Mouse (Mus musculus): ENCODE data around the gene Jade1. TPM values are rescaled to one million over a fixed set of nuclear protein-coding genes. Genes with fewer than 3 reads are reported as not detected.

The Jade1 gene
- polyA plus RNA-seq, 1 experiment = 22.7 TPM

DNA sequence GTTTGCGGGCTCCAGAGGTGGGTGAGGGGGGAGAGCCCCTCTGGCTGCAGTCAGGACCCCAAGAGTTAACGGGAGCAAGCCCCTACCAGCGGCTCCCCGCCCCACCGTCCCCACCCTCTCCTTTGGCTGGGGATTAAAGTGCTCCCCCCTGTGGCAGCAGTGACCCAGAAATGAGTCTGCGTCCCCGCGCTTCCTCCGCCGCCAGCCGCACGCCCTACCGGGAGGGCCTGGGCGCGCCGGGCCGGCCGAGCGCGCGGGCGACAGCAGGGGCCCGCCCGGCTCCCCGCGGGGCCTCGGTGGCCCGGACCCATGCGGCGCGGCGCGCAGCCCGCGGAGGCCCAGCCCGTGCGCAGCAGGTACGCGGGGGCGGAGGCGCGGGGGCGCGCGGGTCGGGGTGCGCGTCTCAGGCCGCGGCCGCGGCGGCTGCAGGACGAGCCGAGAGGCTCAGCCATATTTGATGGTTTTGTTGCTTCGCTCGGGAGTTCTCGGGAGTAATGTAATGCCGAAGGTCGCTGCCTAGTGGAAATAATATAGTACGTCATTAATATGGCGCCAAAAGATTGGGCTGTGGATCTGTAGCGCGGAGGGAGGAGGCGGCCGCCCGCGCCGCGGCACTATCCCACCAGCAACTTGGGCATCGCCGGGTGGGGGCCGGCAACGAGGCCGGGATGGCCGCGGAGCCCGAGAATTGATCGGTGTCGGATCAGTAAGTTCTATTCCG is 7.8 kb downstream of the Jade1 start:
- Histone ChIP-seq H3K4me3 (ENCODE audit: control insufficient read depth, insufficient read depth, low read length) (peak overlapping the region; percentile 52), H3K27me3 (ENCODE audit: control insufficient read depth, insufficient read depth, low read length) (no peaks in the 10 kb centered on the region), H3K27ac (ENCODE audit: control insufficient read depth, insufficient read depth, low read length) (no peak overlapping the region; the same call in 1 of the 2 replicates), H3K4me1 (replicated peaks; ENCODE audit: control insufficient read depth, insufficient read depth, low read length) (peaks cover 7% of the 10 kb centered on the region), H3K36me3 (ENCODE audit: control insufficient read depth, insufficient read depth, low read length) (no peaks in the 10 kb centered on the region)
- 4% methylated on average over 81 of the region's 81 CpGs for WGBS
- peak; percentile 84 for DNase-seq
- TF ChIP-seq CTCF (IDR thresholded peaks at IDR 0.05; ENCODE audit: borderline replicate concordance, control insufficient read depth, extremely low read depth, insufficient read depth, low read length, poor library complexity) (peak; percentile 65; the same call in 1 of the 2 replicates), POLR2A (IDR thresholded peaks at IDR 0.05; ENCODE audit: control insufficient read depth, extremely low read depth, insufficient read depth, low read length, poor library complexity) (no peak)

DNA sequence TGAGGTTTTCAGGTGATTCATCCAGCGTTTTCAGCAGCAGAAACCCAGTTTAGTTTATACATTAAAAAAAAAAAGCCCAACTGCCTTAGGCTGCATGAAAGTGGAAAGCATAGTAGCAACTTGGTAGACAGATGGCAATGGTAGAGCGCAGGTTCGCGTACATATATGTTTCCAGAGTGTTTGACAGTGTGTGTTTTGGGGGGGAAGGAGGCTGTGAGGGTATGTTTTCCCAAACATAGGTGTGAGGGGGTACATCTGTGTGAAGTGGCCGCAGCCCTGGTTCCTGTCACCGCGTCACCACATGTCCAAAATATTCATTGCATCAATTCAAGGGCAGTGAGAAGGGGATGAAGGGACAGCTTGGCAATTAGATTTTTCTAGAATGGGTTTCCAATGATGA is 8.5 kb downstream of the Jade1 start:
- H3K27me3 ChIP-seq (ENCODE audit: control insufficient read depth, insufficient read depth, low read length) = no peaks in the 10 kb centered on the region
- peaks cover 7% of the 10 kb centered on the region for H3K4me1 ChIP-seq (replicated peaks; ENCODE audit: control insufficient read depth, insufficient read depth, low read length)
- DNase-seq = peak; percentile 18
- 0% methylated on average over 7 of the region's 7 CpGs for WGBS
- H3K27ac ChIP-seq (ENCODE audit: control insufficient read depth, insufficient read depth, low read length) = no peak overlapping the region
- TF ChIP-seq POLR2A (IDR thresholded peaks at IDR 0.05; ENCODE audit: control insufficient read depth, extremely low read depth, insufficient read depth, low read length, poor library complexity) (no peak), CTCF (IDR thresholded peaks at IDR 0.05; ENCODE audit: borderline replicate concordance, control insufficient read depth, extremely low read depth, insufficient read depth, low read length, poor library complexity) (no peak)
- H3K36me3 ChIP-seq (ENCODE audit: control insufficient read depth, insufficient read depth, low read length) = no peaks in the 10 kb centered on the region
- H3K4me3 ChIP-seq (ENCODE audit: control insufficient read depth, insufficient read depth, low read length) = peak overlapping the region; percentile 52

DNA sequence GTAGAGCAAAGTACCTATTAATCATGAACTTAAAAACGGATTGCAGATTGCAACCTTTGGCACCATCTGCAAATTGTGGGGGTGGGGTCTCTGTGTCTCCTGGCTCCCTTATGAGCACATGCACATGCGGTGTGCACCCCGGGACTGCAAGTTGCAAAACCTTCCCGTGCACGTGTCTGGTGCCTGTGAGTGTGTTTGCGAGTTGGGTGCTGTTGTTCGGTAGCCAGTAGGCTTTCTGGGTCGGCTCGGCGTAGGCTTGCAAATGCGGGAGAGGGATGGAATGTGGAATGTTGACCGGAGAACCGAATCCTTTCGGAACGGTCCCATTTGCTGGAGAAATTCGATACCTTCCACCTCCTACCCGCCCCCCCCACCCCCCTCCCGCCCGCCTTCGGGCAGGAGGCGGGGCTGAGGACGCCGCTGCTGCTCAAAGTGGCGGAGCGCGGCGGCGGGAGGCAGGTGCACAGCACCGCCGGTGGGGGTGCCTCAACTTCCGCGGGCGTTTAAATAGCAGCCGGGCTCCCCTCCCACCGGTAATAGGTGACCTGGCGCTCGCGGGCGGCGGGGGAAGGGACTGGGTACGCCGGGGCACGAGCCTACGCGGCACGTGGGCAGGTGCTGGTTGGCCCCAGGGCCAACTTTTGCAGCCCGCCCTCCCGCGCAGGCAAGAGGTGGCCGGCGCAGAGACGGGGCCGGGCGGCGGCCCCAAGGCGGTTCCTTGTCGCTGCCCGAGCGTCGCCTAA is 9.1 kb downstream of the Jade1 start:
- no peaks in the 10 kb centered on the region for H3K27me3 ChIP-seq (ENCODE audit: control insufficient read depth, insufficient read depth, low read length)
- peaks cover 7% of the 10 kb centered on the region for H3K4me1 ChIP-seq (replicated peaks; ENCODE audit: control insufficient read depth, insufficient read depth, low read length)
- peak; percentile 86 for DNase-seq
- no peaks in the 10 kb centered on the region for H3K36me3 ChIP-seq (ENCODE audit: control insufficient read depth, insufficient read depth, low read length)
- peak overlapping the region; percentile 93 for H3K4me3 ChIP-seq (ENCODE audit: control insufficient read depth, insufficient read depth, low read length)
- H3K27ac ChIP-seq (ENCODE audit: control insufficient read depth, insufficient read depth, low read length) = peak overlapping the region; percentile 51
- WGBS = under 1% methylated on average over 60 of the region's 60 CpGs
- TF ChIP-seq POLR2A (IDR thresholded peaks at IDR 0.05; ENCODE audit: control insufficient read depth, extremely low read depth, insufficient read depth, low read length, poor library complexity) (peak; percentile 53), CTCF (IDR thresholded peaks at IDR 0.05; ENCODE audit: borderline replicate concordance, control insufficient read depth, extremely low read depth, insufficient read depth, low read length, poor library complexity) (peak; percentile 8; the same call in 1 of the 2 replicates)

DNA sequence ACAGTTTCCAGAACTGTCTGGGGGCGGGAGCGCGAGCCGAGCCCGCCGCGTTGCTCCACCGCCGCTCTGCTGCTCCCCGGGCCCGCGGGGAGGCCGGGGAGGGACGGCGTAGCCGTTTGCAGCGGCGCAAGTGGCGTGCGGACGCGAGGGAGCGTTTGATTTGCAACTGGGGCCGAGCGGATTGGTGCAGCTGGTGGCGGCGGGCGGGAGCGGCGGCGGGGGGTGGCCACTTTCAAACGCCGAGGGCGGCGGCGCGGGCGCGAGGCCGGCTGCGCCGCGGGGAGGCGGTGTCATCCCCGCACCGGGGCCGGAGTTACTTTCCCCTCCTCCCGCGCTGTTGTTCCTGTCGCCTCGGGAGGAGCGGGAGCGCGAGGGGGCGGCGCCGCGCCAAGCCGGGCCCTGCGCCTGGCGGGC is 9.9 kb downstream of the Jade1 start:
- Histone ChIP-seq H3K27me3 (ENCODE audit: control insufficient read depth, insufficient read depth, low read length) (no peaks in the 10 kb centered on the region), H3K36me3 (ENCODE audit: control insufficient read depth, insufficient read depth, low read length) (no peaks in the 10 kb centered on the region), H3K27ac (ENCODE audit: control insufficient read depth, insufficient read depth, low read length) (peak overlapping the region; percentile 51), H3K4me3 (ENCODE audit: control insufficient read depth, insufficient read depth, low read length) (peak overlapping the region; percentile 93), H3K4me1 (replicated peaks; ENCODE audit: control insufficient read depth, insufficient read depth, low read length) (peaks cover 7% of the 10 kb centered on the region)
- WGBS = under 1% methylated on average over 58 of the region's 61 CpGs
- no peak for TF ChIP-seq CTCF (IDR thresholded peaks at IDR 0.05; ENCODE audit: borderline replicate concordance, control insufficient read depth, extremely low read depth, insufficient read depth, low read length, poor library complexity)
- no peak; the same call in 1 of the 2 replicates for TF ChIP-seq POLR2A (IDR thresholded peaks at IDR 0.05; ENCODE audit: control insufficient read depth, extremely low read depth, insufficient read depth, low read length, poor library complexity)
- DNase-seq = peak; percentile 73

DNA sequence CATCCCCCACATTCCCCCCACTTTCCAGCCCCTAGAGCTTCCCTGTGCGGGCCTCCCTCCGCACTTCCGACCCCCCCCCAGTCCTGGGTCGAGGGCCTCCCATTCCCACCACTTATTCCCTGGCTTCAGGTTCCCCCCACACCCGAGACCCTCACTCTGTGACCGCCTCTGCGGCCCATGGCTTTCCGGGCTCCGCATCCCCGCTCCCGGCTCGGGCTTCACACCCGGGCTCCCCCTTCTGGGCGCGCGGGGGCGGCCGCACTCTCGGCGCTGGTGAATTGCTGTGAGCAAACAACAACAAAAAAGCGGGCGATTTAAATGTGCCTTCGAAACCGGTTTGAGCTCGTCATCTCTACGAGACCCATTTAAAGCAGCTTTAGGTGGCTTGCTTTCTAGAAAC is 10.4 kb downstream of the Jade1 start:
- DNase-seq = peak; percentile 89
- Histone ChIP-seq H3K4me1 (replicated peaks; ENCODE audit: control insufficient read depth, insufficient read depth, low read length) (peaks cover 7% of the 10 kb centered on the region), H3K36me3 (ENCODE audit: control insufficient read depth, insufficient read depth, low read length) (no peaks in the 10 kb centered on the region), H3K4me3 (ENCODE audit: control insufficient read depth, insufficient read depth, low read length) (peak overlapping the region; percentile 93), H3K27me3 (ENCODE audit: control insufficient read depth, insufficient read depth, low read length) (no peaks in the 10 kb centered on the region), H3K27ac (ENCODE audit: control insufficient read depth, insufficient read depth, low read length) (no peak overlapping the region)
- under 1% methylated on average over 26 of the region's 26 CpGs for WGBS
- peak; percentile 40; the same call in 1 of the 2 replicates for TF ChIP-seq POLR2A (IDR thresholded peaks at IDR 0.05; ENCODE audit: control insufficient read depth, extremely low read depth, insufficient read depth, low read length, poor library complexity)
- TF ChIP-seq CTCF (IDR thresholded peaks at IDR 0.05; ENCODE audit: borderline replicate concordance, control insufficient read depth, extremely low read depth, insufficient read depth, low read length, poor library complexity) = peak; percentile 70; the same call in 1 of the 2 replicates

DNA sequence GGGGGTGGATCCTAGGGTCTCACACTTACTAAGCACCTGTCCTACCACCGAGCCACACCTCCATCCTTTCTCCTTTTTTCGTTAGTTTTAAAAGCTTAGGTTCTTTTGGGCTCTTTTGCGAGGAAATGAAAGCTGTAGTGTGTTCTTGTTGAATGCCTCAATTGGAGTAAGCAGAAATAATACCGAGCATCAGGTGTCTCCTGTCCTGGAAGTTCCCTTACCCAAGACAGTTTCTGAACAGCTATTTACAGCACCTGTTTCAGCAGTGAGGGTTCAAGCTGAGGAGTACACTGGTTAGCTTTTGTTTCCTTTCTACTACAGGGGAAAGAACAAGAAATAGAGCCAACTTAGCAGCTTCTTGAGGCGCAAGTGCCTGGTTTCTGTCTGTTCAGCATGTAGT is 14.4 kb downstream of the Jade1 start:
- Histone ChIP-seq H3K4me3 (ENCODE audit: control insufficient read depth, insufficient read depth, low read length) (no peak overlapping the region), H3K27me3 (ENCODE audit: control insufficient read depth, insufficient read depth, low read length) (no peaks in the 10 kb centered on the region), H3K4me1 (replicated peaks; ENCODE audit: control insufficient read depth, insufficient read depth, low read length) (peaks cover 19% of the 10 kb centered on the region), H3K36me3 (ENCODE audit: control insufficient read depth, insufficient read depth, low read length) (no peaks in the 10 kb centered on the region), H3K27ac (ENCODE audit: control insufficient read depth, insufficient read depth, low read length) (no peak overlapping the region)
- no peak for TF ChIP-seq CTCF (IDR thresholded peaks at IDR 0.05; ENCODE audit: borderline replicate concordance, control insufficient read depth, extremely low read depth, insufficient read depth, low read length, poor library complexity)
- 68% methylated on average over 5 of the region's 5 CpGs for WGBS
- no peak for DNase-seq
